Mouse (Mus musculus): Measurements from ENCODE around the gene Bzw2. TPM values are rescaled to one million over a fixed set of nuclear protein-coding genes. Genes with fewer than 3 reads are reported as not detected.

Gene Bzw2
- polyA plus RNA-seq, 1 experiment from 2014 or later, result 315 TPM

DNA sequence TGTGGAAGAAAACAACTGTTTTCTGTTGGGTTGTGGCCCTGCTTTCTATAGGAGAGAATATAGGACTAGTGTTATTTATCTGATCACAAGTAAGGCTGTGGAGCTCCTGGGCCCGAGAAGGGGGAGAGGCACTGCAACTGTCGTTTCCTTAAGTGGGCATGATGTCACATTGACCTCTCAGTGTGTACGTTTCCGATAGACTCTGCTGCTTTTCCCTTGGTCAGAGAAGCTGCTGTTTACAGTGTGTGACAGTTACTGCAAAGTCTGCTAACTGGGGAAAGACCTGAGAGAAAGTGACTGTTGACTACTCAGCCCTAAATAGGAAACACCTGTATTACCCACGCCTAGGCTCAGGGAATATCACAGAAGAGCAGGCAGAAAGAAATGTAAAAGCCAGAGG is 111.7 kb downstream of the Bzw2 start:
- Histone ChIP-seq H3K4me1 (peaks cover 1% of the 10 kb centered on the region; the same call in 1 of the 2 replicates), H3K27ac (no peak overlapping the region)
- whole genome bisulfite sequencing, result 59% methylated on average over 5 of the region's 5 CpGs

GRCm38 (mm10) chr12:36044691-36045090 is 113.2 kb downstream of the Bzw2 start:
- no peak for ATAC-seq (ENCODE audit: low FRiP score, low read depth)
- Histone ChIP-seq H3K36me3 (no peaks in the 10 kb centered on the region), H3K4me2 (replicated peaks) (no peak overlapping the region), H3K27me3 (replicated peaks) (no peaks in the 10 kb centered on the region), H3K9ac (no peak overlapping the region), H3K4me1 (peaks cover 11% of the 10 kb centered on the region), H3K4me3 (no peak overlapping the region), H3K27ac (no peak overlapping the region), H3K9me3 (no peaks in the 10 kb centered on the region)
- 73% methylated on average over 2 of the region's 2 CpGs for WGBS

More for the DNA sequence above, 111.7 kb downstream of the Bzw2 start:
- Histone ChIP-seq H3K4me2 (replicated peaks) (no peak overlapping the region), H3K36me3 (no peaks in the 10 kb centered on the region), H3K4me3 (no peak overlapping the region), H3K9me3 (no peaks in the 10 kb centered on the region), H3K27me3 (replicated peaks) (no peaks in the 10 kb centered on the region), H3K9ac (no peak overlapping the region)
- no peak for ATAC-seq (ENCODE audit: low FRiP score, low read depth)

DNA sequence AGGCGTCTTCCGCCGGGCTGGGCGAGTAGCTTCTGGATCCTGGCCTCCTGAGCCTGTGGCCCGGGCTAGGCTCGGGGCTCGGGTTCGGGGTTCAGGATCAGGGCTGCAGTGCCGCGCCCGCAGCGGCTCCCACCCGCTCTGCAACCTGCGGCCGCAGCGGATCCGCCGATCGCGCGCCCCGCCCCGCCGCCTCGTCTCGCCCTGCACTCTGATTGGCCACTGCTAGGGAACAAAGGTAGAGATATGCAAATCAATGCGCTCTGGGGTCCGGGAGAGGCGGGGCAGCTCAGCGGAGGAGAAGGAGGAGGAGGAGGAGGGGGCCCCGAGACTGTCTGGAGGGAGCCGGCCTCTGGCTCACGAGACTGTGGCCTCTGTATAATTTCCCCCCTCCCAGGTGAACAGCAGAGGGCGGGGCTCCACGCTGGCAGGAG is 115.5 kb downstream of the Bzw2 start, which contains the start of gene Tspan13:
Gene Tspan13 (minus strand): TSS at position 153 of the 431 bp plus-strand sequence.
- Histone ChIP-seq H3K9me3 (no peaks in the 10 kb centered on the region), H3K9ac (peak within 1 kb of the TSS; percentile 97), H3K36me3 (no peaks in the 10 kb centered on the region), H3K27ac (peak within 1 kb of the TSS; percentile 76; the same call in 1 of the 2 replicates), H3K27me3 (replicated peaks) (no peaks in the 10 kb centered on the region), H3K4me1 (peaks cover 12% of the 10 kb centered on the region), H3K4me3 (peak within 1 kb of the TSS; percentile 97), H3K4me2 (replicated peaks) (peak within 1 kb of the TSS; percentile 64)
- under 1% methylated on average over 35 of the region's 35 CpGs for WGBS
- ATAC-seq (ENCODE audit: low FRiP score, low read depth), result peak; percentile 98

Other genes starting within 250 kb of the Bzw2 start
- gene Agr3, start 232.5 kb downstream of the Bzw2 start, polyA plus RNA-seq (2016; fragmentation: Nextera tagmentation; extraction: Ambion mirVana), result not detected in 2 replicates
- gene Agr2, start 165.2 kb downstream of the Bzw2 start, polyA plus RNA-seq (2016; fragmentation: Nextera tagmentation; extraction: Ambion mirVana), result not detected in 2 replicates
- gene Tspan13, start 115.6 kb downstream of the Bzw2 start, polyA plus RNA-seq (2016; fragmentation: Nextera tagmentation; extraction: Ambion mirVana), result 255 and 277 TPM in 2 replicates
- 30.2 and 32.2 TPM in 2 replicates for gene Ankmy2, start 966 bp downstream of the Bzw2 start, polyA plus RNA-seq (2016; fragmentation: Nextera tagmentation; extraction: Ambion mirVana)
- not detected in 2 replicates for gene Lrrc72, start 95.3 kb upstream of the Bzw2 start, polyA plus RNA-seq (2016; fragmentation: Nextera tagmentation; extraction: Ambion mirVana)
- 3.2 and 4.3 TPM in 2 replicates for gene Sostdc1, start 156.1 kb upstream of the Bzw2 start, polyA plus RNA-seq (2016; fragmentation: Nextera tagmentation; extraction: Ambion mirVana)
- gene Ispd, start 223.4 kb upstream of the Bzw2 start, polyA plus RNA-seq (2016; fragmentation: Nextera tagmentation; extraction: Ambion mirVana), result 13.1 and 14.2 TPM in 2 replicates
- gene D630036H23Rik, start 224.1 kb upstream of the Bzw2 start, polyA plus RNA-seq (2016; fragmentation: Nextera tagmentation; extraction: Ambion mirVana), result 1.3 and 1.4 TPM in 2 replicates

All from neural tube, embryonic 12.5 days (tissue).